Mouse (Mus musculus): ENCODE measurements around the gene Serpina3m. TPM values are rescaled to one million over a fixed set of nuclear protein-coding genes. Genes with fewer than 3 reads are reported as not detected.

The Serpina3m gene
- polyA plus RNA-seq, 1 experiment from 2014 or later, result not detected

DNA sequence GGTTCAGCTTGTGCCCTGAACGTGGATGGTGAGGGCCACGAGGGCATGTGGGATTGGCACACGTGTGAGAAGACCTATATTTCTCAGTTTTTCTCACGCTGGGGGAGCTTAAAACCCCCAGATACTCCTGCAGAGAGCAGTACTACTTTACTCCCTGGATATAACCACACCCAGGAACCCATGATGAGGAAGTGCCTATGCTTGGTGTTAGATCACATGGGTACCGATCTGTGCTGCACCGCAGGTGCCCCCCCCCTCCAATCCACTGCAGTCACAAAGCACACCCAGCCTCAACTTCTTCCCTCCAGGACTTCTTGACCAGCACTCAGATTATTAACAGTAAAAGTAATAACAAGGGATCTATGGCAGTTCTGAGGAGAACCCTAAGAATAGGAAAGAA lies 74.2 kb downstream of the Serpina3m start:
- 94% methylated on average over 6 of the region's 6 CpGs for WGBS

GRCm38 (mm10) chr12:104414576-104414975 lies 76.3 kb downstream of the Serpina3m start:
- Histone ChIP-seq H3K9ac (replicated peaks; ENCODE audit: low read depth, low read length) (no peak overlapping the region), H3K4me1 (ENCODE audit: control insufficient read depth, insufficient read depth, low read length) (no peaks in the 10 kb centered on the region), H3K4me3 (ENCODE audit: low read depth, low read length) (no peak overlapping the region), H3K36me3 (ENCODE audit: control insufficient read depth, insufficient read depth, low read length) (no peaks in the 10 kb centered on the region), H3K27ac (ENCODE audit: low read depth, low read length) (no peak overlapping the region), H3K4me2 (ENCODE audit: low read depth, low read length) (no peak overlapping the region), H3K9me3 (ENCODE audit: control insufficient read depth, low read length) (no peaks in the 10 kb centered on the region), H3K27me3 (ENCODE audit: control insufficient read depth, insufficient read depth, low read length) (no peaks in the 10 kb centered on the region)
- 66% methylated on average over 2 of the region's 2 CpGs for WGBS
- ATAC-seq (ENCODE audit: low read depth), result no peak

More for the DNA sequence above, 74.2 kb downstream of the Serpina3m start:
- H3K4me2 ChIP-seq (ENCODE audit: low read depth, low read length), result no peak overlapping the region
- H3K27ac ChIP-seq (ENCODE audit: low read depth, low read length), result no peak overlapping the region
- H3K4me3 ChIP-seq (ENCODE audit: low read depth, low read length), result no peak overlapping the region
- H3K36me3 ChIP-seq (ENCODE audit: control insufficient read depth, insufficient read depth, low read length), result no peaks in the 10 kb centered on the region
- H3K9me3 ChIP-seq (ENCODE audit: control insufficient read depth, low read length), result no peaks in the 10 kb centered on the region
- H3K9ac ChIP-seq (replicated peaks; ENCODE audit: low read depth, low read length), result no peak overlapping the region
- no peak for ATAC-seq (ENCODE audit: low read depth)
- H3K4me1 ChIP-seq (ENCODE audit: control insufficient read depth, insufficient read depth, low read length), result no peaks in the 10 kb centered on the region
- H3K27me3 ChIP-seq (ENCODE audit: control insufficient read depth, insufficient read depth, low read length), result no peaks in the 10 kb centered on the region

DNA sequence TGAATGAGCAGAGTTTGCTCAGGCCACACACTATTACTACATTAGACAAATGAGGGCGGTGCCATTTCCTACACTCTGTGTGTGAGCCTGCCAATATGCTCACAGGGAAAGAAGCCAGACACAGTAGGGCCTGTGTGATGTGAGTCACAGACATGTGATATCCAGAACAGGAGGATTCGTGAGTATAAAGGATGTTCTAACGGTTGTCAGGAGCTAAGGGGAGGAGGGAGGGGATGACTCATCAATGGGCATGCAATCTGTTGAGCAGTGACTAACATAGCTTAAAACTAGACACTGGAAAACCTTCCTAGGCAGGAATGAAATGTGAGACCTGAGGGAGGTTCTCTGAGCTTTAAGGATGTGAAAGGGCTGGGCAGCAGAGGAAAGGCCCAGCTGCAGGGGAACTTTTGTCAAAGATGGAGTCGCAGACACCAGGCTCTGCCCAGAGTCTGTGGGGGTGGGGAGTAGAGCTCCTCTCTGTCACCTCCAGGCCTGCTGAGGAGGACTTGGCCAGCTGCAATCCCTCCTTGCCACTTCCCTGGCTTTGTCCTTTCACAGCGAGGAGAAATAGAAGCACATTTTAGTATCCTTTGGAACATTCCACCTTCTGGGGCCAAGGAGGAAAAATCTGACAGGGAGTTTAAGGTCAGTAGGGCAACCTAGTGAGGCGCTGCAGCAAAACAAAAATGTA lies 77.5 kb downstream of the Serpina3m start:
- 58% methylated on average over 6 of the region's 6 CpGs for WGBS
- Histone ChIP-seq H3K27me3 (ENCODE audit: control insufficient read depth, insufficient read depth, low read length) (no peaks in the 10 kb centered on the region), H3K27ac (ENCODE audit: low read depth, low read length) (no peak overlapping the region), H3K9me3 (ENCODE audit: control insufficient read depth, low read length) (no peaks in the 10 kb centered on the region), H3K4me2 (ENCODE audit: low read depth, low read length) (no peak overlapping the region), H3K36me3 (ENCODE audit: control insufficient read depth, insufficient read depth, low read length) (no peaks in the 10 kb centered on the region), H3K4me3 (ENCODE audit: low read depth, low read length) (no peak overlapping the region), H3K4me1 (ENCODE audit: control insufficient read depth, insufficient read depth, low read length) (no peaks in the 10 kb centered on the region), H3K9ac (replicated peaks; ENCODE audit: low read depth, low read length) (no peak overlapping the region)
- ATAC-seq (ENCODE audit: low read depth), result no peak

- 21% methylated on average over 15 of the region's 17 CpGs for WGBS
- Histone ChIP-seq H3K27ac (ENCODE audit: low read depth, low read length) (no peak overlapping the region), H3K9ac (replicated peaks; ENCODE audit: low read depth, low read length) (no peak overlapping the region; the same call in 1 of the 2 replicates), H3K9me3 (ENCODE audit: control insufficient read depth, low read length) (no peaks in the 10 kb centered on the region), H3K4me2 (ENCODE audit: low read depth, low read length) (peak overlapping the region; percentile 49), H3K36me3 (ENCODE audit: control insufficient read depth, insufficient read depth, low read length) (no peaks in the 10 kb centered on the region), H3K4me1 (ENCODE audit: control insufficient read depth, insufficient read depth, low read length) (no peaks in the 10 kb centered on the region), H3K27me3 (ENCODE audit: control insufficient read depth, insufficient read depth, low read length) (no peaks in the 10 kb centered on the region), H3K4me3 (ENCODE audit: low read depth, low read length) (peak overlapping the region; percentile 19; the same call in 1 of the 2 replicates)
- peak; percentile 79 for ATAC-seq (ENCODE audit: low read depth)
These were observed 80.3 kb downstream of the Serpina3m start for GRCm38 (mm10) chr12:104418340-104419135.

- H3K9me3 ChIP-seq (ENCODE audit: control insufficient read depth, low read length), result no peaks in the 10 kb centered on the region
- no peak overlapping the region for H3K4me2 ChIP-seq (ENCODE audit: low read depth, low read length)
- H3K4me3 ChIP-seq (ENCODE audit: low read depth, low read length), result no peak overlapping the region
- H3K27ac ChIP-seq (ENCODE audit: low read depth, low read length), result no peak overlapping the region
- 7% methylated on average over 2 of the region's 2 CpGs for WGBS
- no peaks in the 10 kb centered on the region for H3K36me3 ChIP-seq (ENCODE audit: control insufficient read depth, insufficient read depth, low read length)
- no peak overlapping the region for H3K9ac ChIP-seq (replicated peaks; ENCODE audit: low read depth, low read length)
- H3K27me3 ChIP-seq (ENCODE audit: control insufficient read depth, insufficient read depth, low read length), result no peaks in the 10 kb centered on the region
- ATAC-seq (ENCODE audit: low read depth), result peak; percentile 42; the same call in 1 of the 2 replicates
- H3K4me1 ChIP-seq (ENCODE audit: control insufficient read depth, insufficient read depth, low read length), result no peaks in the 10 kb centered on the region
These were observed 80.8 kb downstream of the Serpina3m start for GRCm38 (mm10) chr12:104419136-104419462.

- 72% methylated on average over 11 of the region's 11 CpGs for WGBS
- H3K27ac ChIP-seq (ENCODE audit: low read depth, low read length), result no peak overlapping the region
- H3K9ac ChIP-seq (replicated peaks; ENCODE audit: low read depth, low read length), result no peak overlapping the region
- H3K9me3 ChIP-seq (ENCODE audit: control insufficient read depth, low read length), result no peaks in the 10 kb centered on the region
- ATAC-seq (ENCODE audit: low read depth), result no peak; the same call in 1 of the 2 replicates
- no peak overlapping the region for H3K4me3 ChIP-seq (ENCODE audit: low read depth, low read length)
- H3K36me3 ChIP-seq (ENCODE audit: control insufficient read depth, insufficient read depth, low read length), result no peaks in the 10 kb centered on the region
- H3K27me3 ChIP-seq (ENCODE audit: control insufficient read depth, insufficient read depth, low read length), result no peaks in the 10 kb centered on the region
- H3K4me2 ChIP-seq (ENCODE audit: low read depth, low read length), result no peak overlapping the region
- no peaks in the 10 kb centered on the region for H3K4me1 ChIP-seq (ENCODE audit: control insufficient read depth, insufficient read depth, low read length)
These were observed 84.5 kb downstream of the Serpina3m start for GRCm38 (mm10) chr12:104422615-104423392.

DNA sequence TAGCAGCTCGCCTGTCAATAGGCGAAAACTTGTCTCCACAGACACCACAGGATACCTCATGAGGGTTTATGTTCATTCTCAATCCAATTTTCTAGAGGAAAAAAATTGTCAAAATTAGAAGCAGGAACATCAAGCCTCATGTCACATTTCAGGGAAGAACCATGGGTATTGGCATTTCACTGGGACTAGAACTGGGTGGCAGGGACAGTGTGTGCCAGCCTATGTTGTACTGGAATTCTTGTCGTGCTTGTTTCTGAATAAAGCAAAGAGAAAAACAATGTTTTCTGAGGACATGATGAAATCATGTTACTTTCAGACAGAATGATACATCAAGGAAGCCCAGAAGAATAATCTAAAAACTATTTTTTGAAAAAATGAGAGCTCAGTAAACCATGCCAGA lies 87.3 kb downstream of the Serpina3m start:
- H3K4me3 ChIP-seq (ENCODE audit: low read depth, low read length), result no peak overlapping the region
- WGBS, result 84% methylated on average over 3 of the region's 3 CpGs
- no peaks in the 10 kb centered on the region for H3K36me3 ChIP-seq (ENCODE audit: control insufficient read depth, insufficient read depth, low read length)
- H3K9me3 ChIP-seq (ENCODE audit: control insufficient read depth, low read length), result no peaks in the 10 kb centered on the region
- no peak for ATAC-seq (ENCODE audit: low read depth)
- H3K27ac ChIP-seq (ENCODE audit: low read depth, low read length), result no peak overlapping the region
- H3K27me3 ChIP-seq (ENCODE audit: control insufficient read depth, insufficient read depth, low read length), result no peaks in the 10 kb centered on the region
- no peak overlapping the region for H3K9ac ChIP-seq (replicated peaks; ENCODE audit: low read depth, low read length)
- H3K4me2 ChIP-seq (ENCODE audit: low read depth, low read length), result no peak overlapping the region
- H3K4me1 ChIP-seq (ENCODE audit: control insufficient read depth, insufficient read depth, low read length), result no peaks in the 10 kb centered on the region

- 7% methylated on average over 7 of the region's 7 CpGs for WGBS
- Histone ChIP-seq H3K4me3 (ENCODE audit: low read depth, low read length) (no peak overlapping the region), H3K9ac (replicated peaks; ENCODE audit: low read depth, low read length) (no peak overlapping the region), H3K36me3 (ENCODE audit: control insufficient read depth, insufficient read depth, low read length) (no peaks in the 10 kb centered on the region), H3K27me3 (ENCODE audit: control insufficient read depth, insufficient read depth, low read length) (no peaks in the 10 kb centered on the region), H3K4me2 (ENCODE audit: low read depth, low read length) (no peak overlapping the region), H3K4me1 (ENCODE audit: control insufficient read depth, insufficient read depth, low read length) (no peaks in the 10 kb centered on the region), H3K9me3 (ENCODE audit: control insufficient read depth, low read length) (no peaks in the 10 kb centered on the region), H3K27ac (ENCODE audit: low read depth, low read length) (no peak overlapping the region)
- ATAC-seq (ENCODE audit: low read depth), result peak; percentile 72
These were observed 88.6 kb downstream of the Serpina3m start for GRCm38 (mm10) chr12:104426915-104427314.

DNA sequence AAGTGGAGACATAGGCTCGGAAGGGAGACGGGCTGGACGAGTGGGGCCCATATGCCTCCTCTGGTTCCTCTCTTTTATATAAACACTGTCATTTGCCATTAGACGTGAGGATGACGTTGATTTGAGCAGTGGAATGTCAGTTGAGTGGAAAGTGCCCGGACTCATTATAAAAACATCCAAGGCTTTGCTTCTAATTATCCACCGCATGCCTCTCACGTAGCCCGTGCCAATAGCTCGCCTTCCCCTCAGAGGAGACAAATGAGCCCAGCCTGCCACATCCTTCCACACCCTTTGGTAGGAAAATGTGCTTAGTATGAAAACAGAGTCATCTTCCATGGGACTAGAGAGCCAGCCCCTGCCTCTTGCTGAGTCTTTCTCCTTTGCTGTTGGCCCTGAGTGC lies 93.1 kb downstream of the Serpina3m start:
- Histone ChIP-seq H3K9me3 (ENCODE audit: control insufficient read depth, low read length) (no peaks in the 10 kb centered on the region), H3K27ac (ENCODE audit: low read depth, low read length) (no peak overlapping the region), H3K4me1 (ENCODE audit: control insufficient read depth, insufficient read depth, low read length) (no peaks in the 10 kb centered on the region), H3K4me3 (ENCODE audit: low read depth, low read length) (no peak overlapping the region), H3K27me3 (ENCODE audit: control insufficient read depth, insufficient read depth, low read length) (no peaks in the 10 kb centered on the region), H3K4me2 (ENCODE audit: low read depth, low read length) (no peak overlapping the region), H3K9ac (replicated peaks; ENCODE audit: low read depth, low read length) (no peak overlapping the region), H3K36me3 (ENCODE audit: control insufficient read depth, insufficient read depth, low read length) (no peaks in the 10 kb centered on the region)
- 74% methylated on average over 10 of the region's 10 CpGs for WGBS
- no peak for ATAC-seq (ENCODE audit: low read depth)

Data from neural tube, embryonic 14.5 days (tissue).